Mouse (Mus musculus) liver, embryonic 15.5 days (tissue): ENCODE results near the gene Olfml3. TPM values are rescaled to one million over a fixed set of nuclear protein-coding genes. Genes with fewer than 3 reads are reported as not detected.

Source experiments
- ATAC-seq: fragments of 200-750 bp; cut with Nextera tagmentation; 2 replicates; pipeline ENCODE4 v1.8.0; 2017; ENCODE audit warnings: moderate number of reproducible peaks, mild to moderate bottlenecking, moderate library complexity; ENCODE audit not compliant: insufficient read depth
- H3K27ac ChIP-seq: fragments of 300-500 bp; sonication (generic); replicated peaks from 2 replicates; pipeline ENCODE4 v1.5.1; 2015; ENCODE audit warnings: mild to moderate bottlenecking, inconsistent platforms
- H3K27me3 ChIP-seq: fragments of 300-500 bp; sonication (generic); 2 replicates; pipeline ENCODE4 v1.6.1; 2015; ENCODE audit warnings: mild to moderate bottlenecking, inconsistent platforms
- H3K36me3 ChIP-seq: fragments of 300-500 bp; sonication (generic); replicated peaks from 2 replicates; pipeline ENCODE4 v1.6.1; 2015; ENCODE audit warnings: moderate library complexity, mild to moderate bottlenecking, inconsistent platforms
- H3K4me1 ChIP-seq: fragments of 300-500 bp; sonication (generic); replicated peaks from 2 replicates; pipeline ENCODE4 v1.6.1; 2015; ENCODE audit warnings: inconsistent platforms
- H3K4me2 ChIP-seq: fragments of 300-500 bp; sonication (generic); 2 replicates; pipeline ENCODE4 v1.6.1; 2015; ENCODE audit warnings: moderate library complexity, mild to moderate bottlenecking, inconsistent platforms
- H3K4me3 ChIP-seq: fragments of 300-500 bp; sonication (generic); replicated peaks from 2 replicates; pipeline ENCODE4 v1.5.1; 2015; ENCODE audit warnings: mild to moderate bottlenecking, inconsistent platforms
- H3K9ac ChIP-seq: fragments of 300-500 bp; sonication (generic); 2 replicates; pipeline ENCODE4 v1.6.1; 2015; ENCODE audit warnings: moderate library complexity, mild to moderate bottlenecking, inconsistent platforms
- H3K9me3 ChIP-seq: fragments of 300-500 bp; sonication (generic); replicated peaks from 2 replicates; pipeline ENCODE4 v1.6.1; 2016; ENCODE audit warnings: inconsistent platforms
- WGBS: fragments of 180-500 bp; shearing (Covaris S2); methylation state at CpG from one replicate; pipeline ENCODE4 v1.1.7; 2015; ENCODE audit warnings: mixed read lengths; ENCODE audit not compliant: insufficient replicate concordance; 5-methylcytosine and 5-hydroxymethylcytosine counted together
- polyA plus RNA-seq: library from polyadenylated mRNA; unstranded; fragments of >200 nt; fragmentation: Nextera tagmentation; extraction: Ambion mirVana; gene quantifications from 2 replicates; pipeline ENCODE4 v1.2.1, GENCODE M21; 2015

Gene Olfml3
- polyA plus RNA-seq, 1 experiment from 2014 or later: 2.5 TPM

GRCm38 (mm10) chr3:103771531-103772130 is 33.8 kb upstream of the Olfml3 start:
- Histone ChIP-seq H3K27ac (no peak overlapping the region), H3K9ac (no peak overlapping the region), H3K9me3 (no peaks in the 10 kb centered on the region), H3K36me3 (peaks cover 91% of the 10 kb centered on the region), H3K4me3 (no peak overlapping the region), H3K4me2 (no peak overlapping the region), H3K27me3 (no peaks in the 10 kb centered on the region), H3K4me1 (peaks cover 22% of the 10 kb centered on the region)
- no peak for ATAC-seq
- WGBS: 75% methylated on average over 9 of the region's 9 CpGs

- H3K4me1 ChIP-seq: peaks cover 9% of the 10 kb centered on the region; the same call in 1 of the 2 replicates
- no peaks in the 10 kb centered on the region for H3K9me3 ChIP-seq
- ATAC-seq: no peak
- no peak overlapping the region for H3K27ac ChIP-seq
- H3K27me3 ChIP-seq: no peaks in the 10 kb centered on the region
- peaks cover 92% of the 10 kb centered on the region for H3K36me3 ChIP-seq
- H3K9ac ChIP-seq: no peak overlapping the region
- 76% methylated on average over 3 of the region's 3 CpGs for WGBS
- H3K4me2 ChIP-seq: no peak overlapping the region
- H3K4me3 ChIP-seq: no peak overlapping the region
Observed at GRCm38 (mm10) chr3:103766789-103767188, 29.0 kb upstream of the Olfml3 start.

GRCm38 (mm10) chr3:103759261-103759970 is 21.6 kb upstream of the Olfml3 start:
- 77% methylated on average over 5 of the region's 5 CpGs for WGBS
- H3K27ac ChIP-seq: no peak overlapping the region
- no peaks in the 10 kb centered on the region for H3K4me1 ChIP-seq
- H3K4me2 ChIP-seq: no peak overlapping the region
- H3K36me3 ChIP-seq: peaks cover 94% of the 10 kb centered on the region
- H3K9me3 ChIP-seq: no peaks in the 10 kb centered on the region
- ATAC-seq: no peak
- H3K9ac ChIP-seq: no peak overlapping the region
- H3K4me3 ChIP-seq: no peak overlapping the region
- no peaks in the 10 kb centered on the region for H3K27me3 ChIP-seq

- no peak for ATAC-seq
- 92% methylated on average over 7 of the region's 7 CpGs for WGBS
- H3K4me3 ChIP-seq: no peak overlapping the region
- H3K9me3 ChIP-seq: no peaks in the 10 kb centered on the region
- no peak overlapping the region for H3K4me2 ChIP-seq
- H3K4me1 ChIP-seq: no peaks in the 10 kb centered on the region
- no peak overlapping the region for H3K9ac ChIP-seq
- H3K27me3 ChIP-seq: no peaks in the 10 kb centered on the region
- H3K36me3 ChIP-seq: peaks cover 94% of the 10 kb centered on the region
- no peak overlapping the region for H3K27ac ChIP-seq
Observed at GRCm38 (mm10) chr3:103758456-103758855, 20.7 kb upstream of the Olfml3 start.

GRCm38 (mm10) chr3:103756920-103757319 is 19.1 kb upstream of the Olfml3 start:
- no peak for ATAC-seq
- no peaks in the 10 kb centered on the region for H3K4me1 ChIP-seq
- H3K9me3 ChIP-seq: no peaks in the 10 kb centered on the region
- no peak overlapping the region for H3K9ac ChIP-seq
- 93% methylated on average over 2 of the region's 2 CpGs for WGBS
- no peak overlapping the region for H3K4me2 ChIP-seq
- H3K36me3 ChIP-seq: peaks cover 94% of the 10 kb centered on the region
- H3K4me3 ChIP-seq: no peak overlapping the region
- no peaks in the 10 kb centered on the region for H3K27me3 ChIP-seq
- no peak overlapping the region for H3K27ac ChIP-seq

- 48% methylated on average over 3 of the region's 3 CpGs for WGBS
- ATAC-seq: no peak
- Histone ChIP-seq H3K9me3 (no peaks in the 10 kb centered on the region), H3K4me2 (no peak overlapping the region), H3K4me3 (no peak overlapping the region), H3K36me3 (peaks cover 94% of the 10 kb centered on the region), H3K4me1 (no peaks in the 10 kb centered on the region), H3K27ac (no peak overlapping the region), H3K9ac (no peak overlapping the region), H3K27me3 (no peaks in the 10 kb centered on the region)
Observed at GRCm38 (mm10) chr3:103755351-103755750, 17.6 kb upstream of the Olfml3 start.

- Histone ChIP-seq H3K4me2 (no peak overlapping the region), H3K4me1 (no peaks in the 10 kb centered on the region), H3K4me3 (no peak overlapping the region), H3K9ac (no peak overlapping the region), H3K9me3 (no peaks in the 10 kb centered on the region), H3K36me3 (peaks cover 96% of the 10 kb centered on the region), H3K27me3 (no peaks in the 10 kb centered on the region), H3K27ac (no peak overlapping the region)
- ATAC-seq: no peak
- WGBS: 84% methylated on average over 2 of the region's 2 CpGs
Observed at GRCm38 (mm10) chr3:103751558-103751957, 13.8 kb upstream of the Olfml3 start.

GRCm38 (mm10) chr3:103746711-103747110 is 8.9 kb upstream of the Olfml3 start:
- no peaks in the 10 kb centered on the region for H3K4me1 ChIP-seq
- no peaks in the 10 kb centered on the region for H3K27me3 ChIP-seq
- H3K27ac ChIP-seq: no peak overlapping the region
- WGBS: 79% methylated on average over 5 of the region's 5 CpGs
- no peak overlapping the region for H3K9ac ChIP-seq
- no peak overlapping the region for H3K4me2 ChIP-seq
- ATAC-seq: no peak
- H3K9me3 ChIP-seq: no peaks in the 10 kb centered on the region
- no peak overlapping the region for H3K4me3 ChIP-seq
- H3K36me3 ChIP-seq: peaks cover 93% of the 10 kb centered on the region

GRCm38 (mm10) chr3:103745001-103745770 is 7.4 kb upstream of the Olfml3 start:
- H3K4me3 ChIP-seq: no peak overlapping the region
- H3K27ac ChIP-seq: no peak overlapping the region
- no peak overlapping the region for H3K4me2 ChIP-seq
- 87% methylated on average over 14 of the region's 14 CpGs for WGBS
- ATAC-seq: no peak
- H3K9me3 ChIP-seq: no peaks in the 10 kb centered on the region
- H3K27me3 ChIP-seq: no peaks in the 10 kb centered on the region
- H3K36me3 ChIP-seq: peaks cover 95% of the 10 kb centered on the region
- peaks cover 3% of the 10 kb centered on the region; the same call in 1 of the 2 replicates for H3K4me1 ChIP-seq
- no peak overlapping the region for H3K9ac ChIP-seq

GRCm38 (mm10) chr3:103743208-103743607 is 5.4 kb upstream of the Olfml3 start:
- WGBS: 87% methylated on average over 6 of the region's 6 CpGs
- H3K36me3 ChIP-seq: peaks cover 83% of the 10 kb centered on the region
- H3K4me2 ChIP-seq: no peak overlapping the region
- H3K9me3 ChIP-seq: no peaks in the 10 kb centered on the region
- no peak overlapping the region for H3K9ac ChIP-seq
- ATAC-seq: no peak
- H3K4me3 ChIP-seq: no peak overlapping the region
- H3K27me3 ChIP-seq: no peaks in the 10 kb centered on the region
- no peak overlapping the region for H3K27ac ChIP-seq
- peaks cover 8% of the 10 kb centered on the region for H3K4me1 ChIP-seq

- no peak for ATAC-seq
- peaks cover 70% of the 10 kb centered on the region for H3K36me3 ChIP-seq
Observed at GRCm38 (mm10) chr3:103740342-103740741, 2.5 kb upstream of the Olfml3 start.

More at GRCm38 (mm10) chr3:103740342-103740741, 2.5 kb upstream of the Olfml3 start:
- Histone ChIP-seq H3K27me3 (no peaks in the 10 kb centered on the region), H3K4me3 (no peak overlapping the region), H3K9ac (no peak overlapping the region), H3K27ac (no peak overlapping the region), H3K4me1 (peaks cover 14% of the 10 kb centered on the region), H3K9me3 (no peaks in the 10 kb centered on the region), H3K4me2 (no peak overlapping the region)
- WGBS: 75% methylated on average over 5 of the region's 5 CpGs
